Mouse (Mus musculus): ENCODE measurements at regions not wholly inside any gene's neighbourhood (a gene's known extent, or its start where the extent isn't known, plus 50 kb on each side); places are given as distances from the start of the nearest gene placed in this dataset.
"Not testable (repeated sequence)": the region's sequence is repeated elsewhere in the genome, so short reads cannot be mapped to it uniquely, and the experiment has no call there.

- peak; percentile 39 for DNase-seq (ENCODE audit: low read depth, low spot score)
Observed at GRCm38 (mm10) chr6:84317026-84317425, 276.7 kb downstream of the Cyp26b1 start.

- DNase-seq (ENCODE audit: low read depth, low spot score): no peak
Observed at GRCm38 (mm10) chr6:84315175-84315912, 278.4 kb downstream of the Cyp26b1 start.

GRCm38 (mm10) chr6:84313797-84314196, 279.9 kb downstream of the Cyp26b1 start:
- no peak for DNase-seq (ENCODE audit: low read depth, low spot score)

GRCm38 (mm10) chr6:84310635-84311241, 283.0 kb downstream of the Cyp26b1 start:
- no peak for DNase-seq (ENCODE audit: low read depth, low spot score)

- no peak for DNase-seq (ENCODE audit: low read depth, low spot score)
Observed at GRCm38 (mm10) chr6:84307556-84307955, 286.2 kb downstream of the Cyp26b1 start.

GRCm38 (mm10) chr6:84306585-84306984, 287.1 kb downstream of the Cyp26b1 start:
- no peak for DNase-seq (ENCODE audit: low read depth, low spot score)

GRCm38 (mm10) chr6:84305093-84305492, 288.6 kb downstream of the Cyp26b1 start:
- DNase-seq (ENCODE audit: low read depth, low spot score): no peak

- peak; percentile 91 for DNase-seq (ENCODE audit: low read depth, low spot score)
Observed at GRCm38 (mm10) chr6:84302916-84303315, 290.8 kb downstream of the Cyp26b1 start.

GRCm38 (mm10) chr6:84299936-84300335, 291.5 kb downstream of the Dysf start:
- no peak for DNase-seq (ENCODE audit: low read depth, low spot score)

- DNase-seq (ENCODE audit: low read depth, low spot score): no peak
Observed at GRCm38 (mm10) chr6:84299146-84299545, 290.8 kb downstream of the Dysf start.

GRCm38 (mm10) chr6:84273907-84274306, 265.5 kb downstream of the Dysf start:
- DNase-seq (ENCODE audit: low read depth, low spot score): not testable (repeated sequence)

- peak; percentile 10 for DNase-seq (ENCODE audit: low read depth, low spot score)
Observed at GRCm38 (mm10) chr6:84272520-84273311, 264.3 kb downstream of the Dysf start.

- DNase-seq (ENCODE audit: low read depth, low spot score): no peak
Observed at GRCm38 (mm10) chr6:84271966-84272365, 263.6 kb downstream of the Dysf start.

- DNase-seq (ENCODE audit: low read depth, low spot score): no peak
Observed at GRCm38 (mm10) chr6:84271441-84271840, 263.1 kb downstream of the Dysf start.

- no peak for DNase-seq (ENCODE audit: low read depth, low spot score)
Observed at GRCm38 (mm10) chr6:84270518-84271165, 262.3 kb downstream of the Dysf start.

GRCm38 (mm10) chr6:84269478-84269877, 261.1 kb downstream of the Dysf start:
- DNase-seq (ENCODE audit: low read depth, low spot score): no peak

GRCm38 (mm10) chr6:84269023-84269422, 260.6 kb downstream of the Dysf start:
- no peak for DNase-seq (ENCODE audit: low read depth, low spot score)

- DNase-seq (ENCODE audit: low read depth, low spot score): no peak
Observed at GRCm38 (mm10) chr6:84268111-84268510, 259.7 kb downstream of the Dysf start.

GRCm38 (mm10) chr6:84267526-84267925, 259.1 kb downstream of the Dysf start:
- DNase-seq (ENCODE audit: low read depth, low spot score): no peak

- no peak for DNase-seq (ENCODE audit: low read depth, low spot score)
Observed at GRCm38 (mm10) chr6:84266736-84267135, 258.3 kb downstream of the Dysf start.

- no peak for DNase-seq (ENCODE audit: low read depth, low spot score)
Observed at GRCm38 (mm10) chr6:84264681-84265080, 256.3 kb downstream of the Dysf start.

GRCm38 (mm10) chr6:84263686-84264085, 255.3 kb downstream of the Dysf start:
- DNase-seq (ENCODE audit: low read depth, low spot score): no peak
